Mouse (Mus musculus) liver, embryonic 14.5 days (tissue): ENCODE results near the gene Tsc22d1. TPM values are rescaled to one million over a fixed set of nuclear protein-coding genes. Genes with fewer than 3 reads are reported as not detected.

Source experiments
- ATAC-seq: fragments of 200-750 bp; cut with Nextera tagmentation; 2 replicates; pipeline ENCODE4 v1.8.0; 2017; ENCODE audit warnings: moderate number of reproducible peaks, mild to moderate bottlenecking, moderate library complexity; ENCODE audit not compliant: insufficient read depth
- DNase-seq, 3 experiments: peaks; one replicate each; pipeline ENCODE4 v3.0.0-alpha.2; 2012 to 2013; ENCODE audit warnings: low read depth in 3 of 3, low spot score in 3 of 3
- H3K27ac ChIP-seq: fragments of 300-500 bp; sonication (generic); 2 replicates; pipeline ENCODE4 v1.5.1; 2014; ENCODE audit warnings: moderate library complexity, mild to moderate bottlenecking, control low read depth, inconsistent platforms
- H3K27me3 ChIP-seq: fragments of 300-500 bp; sonication (generic); 2 replicates; pipeline ENCODE4 v1.6.1; 2014; ENCODE audit warnings: mild to moderate bottlenecking, low read length, moderate library complexity; ENCODE audit not compliant: control insufficient read depth, insufficient read depth
- H3K36me3 ChIP-seq: fragments of 300-500 bp; sonication (generic); replicated peaks from 2 replicates; pipeline ENCODE4 v1.6.1; 2014; ENCODE audit warnings: low read depth; ENCODE audit not compliant: control insufficient read depth, insufficient read depth
- H3K4me1 ChIP-seq, 2 experiments: fragments of 200-500 bp in 1 of 2; fragments of 300-500 bp in 1 of 2; sonication (generic) in 1 of 2; replicated peaks; 2 replicates each; pipeline ENCODE4 v1.6.1; 2012 to 2014; ENCODE audit warnings: antibody characterized with exemption in 1 of 2, inconsistent platforms in 1 of 2, low read length in 1 of 2; ENCODE audit not compliant: control insufficient read depth in 2 of 2, insufficient read depth in 2 of 2
- H3K4me2 ChIP-seq: fragments of 300-500 bp; sonication (generic); 2 replicates; pipeline ENCODE4 v1.6.1; 2014; ENCODE audit warnings: low read depth, mild to moderate bottlenecking, control low read depth, moderate library complexity
- H3K4me3 ChIP-seq, 2 experiments: fragments of 200-500 bp in 1 of 2; fragments of 300-500 bp in 1 of 2; sonication (generic) in 1 of 2; 2 replicates each; pipeline ENCODE4 v1.5.1; 2012 to 2014; ENCODE audit warnings: low read depth in 2 of 2, low read length in 2 of 2, mild to moderate bottlenecking in 2 of 2, control low read depth in 1 of 2, inconsistent platforms in 1 of 2, moderate library complexity in 1 of 2; ENCODE audit not compliant: insufficient read depth in 1 of 2
- H3K9ac ChIP-seq: fragments of 300-500 bp; sonication (generic); replicated peaks from 2 replicates; pipeline ENCODE4 v1.6.1; 2014; ENCODE audit warnings: mild to moderate bottlenecking, control low read depth, moderate library complexity
- H3K9me3 ChIP-seq: fragments of 300-500 bp; sonication (generic); 2 replicates; pipeline ENCODE4 v1.6.1; 2016; ENCODE audit warnings: low read length, mixed read lengths; ENCODE audit not compliant: control insufficient read depth
- CTCF ChIP-seq: IDR thresholded peaks from 2 replicates; pipeline ENCODE4 v1.5.1; 2016; ENCODE audit warnings: antibody characterized with exemption, low read depth, control low read depth
- EP300 ChIP-seq: IDR thresholded peaks from 2 replicates; pipeline ENCODE4 v1.6.1; 2016; ENCODE audit warnings: antibody characterized with exemption, low read depth
- WGBS: fragments of 180-500 bp; shearing (Covaris S2); extraction: QIAGEN DNeasy Blood & Tissue Kit; methylation state at CpG from one replicate; pipeline ENCODE4 v1.1.7; 2014; ENCODE audit not compliant: insufficient replicate concordance; 5-methylcytosine and 5-hydroxymethylcytosine counted together
- polyA plus RNA-seq, 2 experiments: library from polyadenylated mRNA; depleted of rRNA in 1 of 2; stranded (reverse) in 1 of 2; unstranded in 1 of 2; fragments of >200 nt; fragmentation: Nextera tagmentation in 1 of 2; extraction: Ambion mirVana in 1 of 2; gene quantifications; 2 replicates each; pipeline versions ENCODE4 v1.2.1 to v1.2.3; 2012 to 2014

Gene Tsc22d1
- polyA plus RNA-seq, 2 experiments, result 61.3 to 115 TPM

- DNase-seq, result peak; percentile 89 to 91 (median 90)
- peak overlapping the region; percentile 92 for H3K9ac ChIP-seq
These were observed 117.8 kb downstream of the Tsc22d1 start for GRCm38 (mm10) chr14:76532257-76533169.

DNA sequence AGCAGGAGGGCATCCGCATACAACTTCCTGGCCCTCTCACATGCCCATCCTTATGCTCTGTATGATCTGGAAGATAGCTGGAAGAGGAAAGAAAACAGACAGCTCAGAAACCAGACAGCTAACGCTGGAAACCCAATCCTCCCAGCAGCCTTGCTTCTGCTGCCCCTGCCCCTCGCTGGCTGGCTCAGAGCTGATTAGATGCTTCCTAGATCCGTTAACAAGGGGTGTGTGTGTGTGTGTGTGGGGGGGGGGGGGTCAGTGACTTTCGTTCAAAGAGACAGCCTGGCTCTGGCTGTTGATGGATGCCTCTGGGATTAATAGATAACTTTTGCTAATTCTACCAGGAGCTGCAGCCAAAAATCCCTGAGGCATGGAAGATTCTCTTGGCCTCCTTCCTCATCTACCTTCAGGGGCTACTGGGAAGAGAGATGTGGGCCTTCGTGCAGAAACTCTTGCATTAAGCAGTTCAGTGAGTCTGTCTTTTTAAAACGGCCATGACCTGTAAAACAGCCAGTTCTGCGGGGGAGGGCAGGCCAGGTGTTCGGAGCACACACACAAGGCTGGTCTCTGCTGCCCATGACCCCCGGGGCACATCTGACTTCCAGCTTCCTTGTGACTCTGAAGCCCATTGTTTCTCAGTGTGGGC lies 118.5 kb downstream of the Tsc22d1 start:
- no peaks in the 10 kb centered on the region for H3K9me3 ChIP-seq
- no peaks in the 10 kb centered on the region for H3K36me3 ChIP-seq
- TF ChIP-seq EP300 (peak; percentile 71; the same call in 1 of the 2 replicates), CTCF (no peak)
- H3K4me2 ChIP-seq, result peak overlapping the region; percentile 99
- peak overlapping the region; percentile 99 for H3K27ac ChIP-seq
- peaks cover 47 to 55% of the 10 kb centered on the region in 2 experiments for H3K4me1 ChIP-seq
- WGBS, result 6% methylated on average over 10 of the region's 10 CpGs
- DNase-seq, result peak in 2 of 3 experiments; percentile 42 to 48
- no peaks in the 10 kb centered on the region for H3K27me3 ChIP-seq
- peak overlapping the region; percentile 66 to 84 for H3K4me3 ChIP-seq
- peak overlapping the region; percentile 92 for H3K9ac ChIP-seq
- peak; percentile 64 for ATAC-seq

More at GRCm38 (mm10) chr14:76532257-76533169, 117.8 kb downstream of the Tsc22d1 start:
- peak; percentile 90 for ATAC-seq
- 7% methylated on average over 20 of the region's 20 CpGs for WGBS
- H3K27me3 ChIP-seq, result no peaks in the 10 kb centered on the region
- peak overlapping the region; percentile 99 for H3K4me2 ChIP-seq
- H3K36me3 ChIP-seq, result no peaks in the 10 kb centered on the region
- peak overlapping the region; percentile 66 to 84 for H3K4me3 ChIP-seq
- H3K9me3 ChIP-seq, result no peaks in the 10 kb centered on the region
- peaks cover 48 to 59% of the 10 kb centered on the region in 2 experiments for H3K4me1 ChIP-seq
- H3K27ac ChIP-seq, result peak overlapping the region; percentile 99
- TF ChIP-seq CTCF, result no peak
- TF ChIP-seq EP300, result peak; percentile 96

GRCm38 (mm10) chr14:76535096-76535495 lies 120.3 kb downstream of the Tsc22d1 start:
- H3K27ac ChIP-seq, result peak overlapping the region; percentile 65
- H3K4me1 ChIP-seq, result peaks cover 42 to 48% of the 10 kb centered on the region in 2 experiments
- no peaks in the 10 kb centered on the region for H3K9me3 ChIP-seq
- H3K4me3 ChIP-seq, result peak overlapping the region in 1 of 2 experiments; percentile 66; a peak in 1 of 4 replicates
- H3K9ac ChIP-seq, result peak overlapping the region; percentile 55
- DNase-seq (no peak), ATAC-seq (no peak)
- no peaks in the 10 kb centered on the region for H3K27me3 ChIP-seq
- TF ChIP-seq EP300 (no peak), CTCF (no peak)
- H3K4me2 ChIP-seq, result peak overlapping the region; percentile 99
- no peaks in the 10 kb centered on the region for H3K36me3 ChIP-seq
- WGBS, result 87% methylated on average over 1 of the region's 1 CpGs

- Histone ChIP-seq H3K4me1 (peaks cover 23 to 36% of the 10 kb centered on the region in 2 experiments), H3K9ac (no peak overlapping the region), H3K27ac (no peak overlapping the region), H3K4me3 (no peak overlapping the region), H3K9me3 (no peaks in the 10 kb centered on the region), H3K36me3 (no peaks in the 10 kb centered on the region), H3K4me2 (no peak overlapping the region), H3K27me3 (no peaks in the 10 kb centered on the region)
- no peak for ATAC-seq
- 51% methylated on average over 6 of the region's 6 CpGs for WGBS
- no peak for DNase-seq
- no peak for TF ChIP-seq EP300
- TF ChIP-seq CTCF, result no peak
These were observed 122.2 kb downstream of the Tsc22d1 start for GRCm38 (mm10) chr14:76536921-76537320.
